Mouse (Mus musculus) small intestine, adult 2 months (tissue): ENCODE results near the gene Fam184b. TPM values are rescaled to one million over a fixed set of nuclear protein-coding genes. Genes with fewer than 3 reads are reported as not detected.
A peak's percentile ranks its signal among the peaks of the same experiment; 100 is the strongest.

ENCODE experiments used
- H3K27ac ChIP-seq: fragments of 200-500 bp; 2 replicates; pipeline ENCODE4 v1.5.1; 2012; ENCODE audit warnings: low read depth, low read length, control low read depth, inconsistent platforms; ENCODE audit not compliant: insufficient read depth
- H3K27me3 ChIP-seq: fragments of 200-500 bp; 2 replicates; pipeline ENCODE4 v1.6.1; 2012; ENCODE audit warnings: mild to moderate bottlenecking, moderate library complexity, low read length, inconsistent platforms; ENCODE audit not compliant: control insufficient read depth, insufficient read depth
- H3K36me3 ChIP-seq: fragments of 200-500 bp; 2 replicates; pipeline ENCODE4 v1.6.1; 2012; ENCODE audit warnings: mild to moderate bottlenecking, low read length, control low read depth, inconsistent platforms; ENCODE audit not compliant: control insufficient read depth, insufficient read depth
- H3K4me1 ChIP-seq: fragments of 200-500 bp; 2 replicates; pipeline ENCODE4 v1.6.1; 2012; ENCODE audit warnings: low read length, inconsistent platforms, mixed read lengths; ENCODE audit not compliant: control insufficient read depth, insufficient read depth, insufficient read length
- H3K4me3 ChIP-seq: fragments of 200-500 bp; 2 replicates; pipeline ENCODE4 v1.5.1; 2012; ENCODE audit warnings: low read depth, mild to moderate bottlenecking, control low read depth, inconsistent platforms, low read length, moderate library complexity
- CTCF ChIP-seq: fragments of 200-500 bp; IDR thresholded peaks from 2 replicates; pipeline ENCODE4 v1.5.1; 2012; ENCODE audit warnings: low read depth, mild to moderate bottlenecking, control low read depth, inconsistent platforms, low read length, moderate library complexity, mixed read lengths; ENCODE audit not compliant: insufficient replicate concordance, insufficient read length; ENCODE audit errors: extremely low read depth
- POLR2A ChIP-seq: fragments of 200-500 bp; IDR thresholded peaks from 2 replicates; pipeline ENCODE4 v1.6.1; 2012; ENCODE audit warnings: low read depth, mild to moderate bottlenecking, control low read depth, inconsistent platforms, low read length, moderate library complexity
- WGBS: fragments of 180-500 bp; shearing (Covaris S2); methylation state at CpG from one replicate; pipeline ENCODE4 v1.1.7; 2018; 5-methylcytosine and 5-hydroxymethylcytosine counted together
- polyA plus RNA-seq: library from polyadenylated mRNA; depleted of rRNA; stranded (reverse); fragments of >200 nt; gene quantifications from 2 replicates; pipeline ENCODE4 v1.2.3, GENCODE M21; 2012

Fam184b gene
- polyA plus RNA-seq, 1 experiment, result 0.06 TPM

GRCm38 (mm10) chr5:45651026-45651703, 11.8 kb upstream of the Fam184b start:
- Histone ChIP-seq H3K36me3 (no peaks in the 10 kb centered on the region), H3K27ac (no peak overlapping the region), H3K27me3 (no peaks in the 10 kb centered on the region), H3K4me1 (no peaks in the 10 kb centered on the region), H3K4me3 (no peak overlapping the region)
- WGBS, result 25% methylated on average over 2 of the region's 2 CpGs
- TF ChIP-seq CTCF (no peak), POLR2A (no peak)

GRCm38 (mm10) chr5:45639715-45640092, 290 bp upstream of the Fam184b start:
- Histone ChIP-seq H3K36me3 (no peaks in the 10 kb centered on the region), H3K27me3 (peaks cover 8% of the 10 kb centered on the region), H3K4me3 (peak overlapping the region; percentile 68), H3K27ac (no peak overlapping the region), H3K4me1 (peaks cover 5% of the 10 kb centered on the region; the same call in 1 of the 2 replicates)
- WGBS, result 1% methylated on average over 8 of the region's 8 CpGs
- TF ChIP-seq CTCF, result no peak
- no peak for TF ChIP-seq POLR2A

DNA sequence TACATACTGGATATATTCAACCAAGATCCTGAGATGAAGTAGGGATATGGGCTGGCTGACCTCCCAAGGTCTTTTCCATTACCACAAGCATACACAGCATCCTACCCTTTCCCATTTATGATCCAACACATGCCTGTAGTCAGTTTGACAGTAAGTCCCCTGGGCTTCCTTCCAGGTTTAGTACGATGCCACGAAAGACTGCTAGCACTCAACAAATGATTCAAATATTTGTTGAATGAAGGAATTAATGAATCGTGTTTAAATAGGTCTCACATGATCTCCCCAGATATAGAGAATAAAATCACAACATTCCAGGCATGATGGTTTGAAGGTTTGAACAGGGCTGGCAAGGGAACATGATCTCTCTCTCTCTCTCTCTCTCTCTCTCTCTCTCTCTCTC, 1.0 kb downstream of the Fam184b start:
- no peaks in the 10 kb centered on the region for H3K36me3 ChIP-seq
- no peak overlapping the region for H3K27ac ChIP-seq
- H3K4me1 ChIP-seq, result peaks cover 5% of the 10 kb centered on the region; the same call in 1 of the 2 replicates
- H3K27me3 ChIP-seq, result peaks cover 8% of the 10 kb centered on the region
- no peak for TF ChIP-seq CTCF
- no peak for TF ChIP-seq POLR2A
- H3K4me3 ChIP-seq, result no peak overlapping the region
- WGBS, result 25% methylated on average over 3 of the region's 3 CpGs

DNA sequence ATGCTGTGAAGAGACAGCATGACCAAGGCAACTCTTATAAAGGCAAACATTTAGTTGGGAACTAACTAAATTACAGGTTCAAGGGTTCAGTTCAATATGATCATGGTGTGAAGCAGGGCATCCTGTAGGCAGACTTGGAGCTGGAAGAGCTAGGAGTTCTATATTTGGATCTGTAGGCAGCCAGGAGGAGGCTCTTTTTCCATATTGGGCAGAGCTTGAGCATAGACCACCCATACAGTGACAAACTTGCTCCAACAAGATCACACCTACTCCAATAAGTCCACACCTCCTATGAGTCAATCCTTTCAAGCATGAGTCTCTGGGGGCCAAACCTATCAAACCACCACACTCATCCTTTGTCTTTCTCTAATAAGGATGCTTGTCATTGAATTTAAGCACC, 9.9 kb downstream of the Fam184b start:
- H3K27ac ChIP-seq, result no peak overlapping the region
- H3K4me1 ChIP-seq, result no peaks in the 10 kb centered on the region
- no peak for TF ChIP-seq POLR2A
- TF ChIP-seq CTCF, result no peak
- H3K4me3 ChIP-seq, result no peak overlapping the region
- no peaks in the 10 kb centered on the region for H3K36me3 ChIP-seq
- no peaks in the 10 kb centered on the region for H3K27me3 ChIP-seq

DNA sequence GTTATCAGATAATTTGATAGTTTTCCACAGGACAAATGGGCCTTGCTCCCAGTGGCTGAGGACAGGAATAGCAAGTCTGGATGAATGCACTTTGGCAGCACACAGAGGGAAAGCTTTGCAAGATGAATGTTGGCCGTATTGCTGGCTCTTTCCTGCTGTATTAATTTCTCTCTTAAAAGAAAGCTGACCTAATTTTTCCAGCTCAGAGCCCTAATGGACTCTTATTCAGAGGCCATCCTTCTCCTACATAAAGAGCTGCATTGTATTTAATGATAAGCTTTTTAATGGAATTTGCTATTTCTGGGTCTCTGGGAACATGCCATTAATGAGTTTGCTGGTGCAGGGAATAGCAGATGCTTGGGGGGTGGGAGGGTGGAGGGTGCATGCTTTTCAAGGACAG, 11.6 kb downstream of the Fam184b start:
- TF ChIP-seq CTCF (no peak), POLR2A (no peak)
- Histone ChIP-seq H3K27me3 (no peaks in the 10 kb centered on the region), H3K27ac (no peak overlapping the region), H3K4me3 (no peak overlapping the region), H3K4me1 (no peaks in the 10 kb centered on the region), H3K36me3 (no peaks in the 10 kb centered on the region)
- 70% methylated on average over 1 of the region's 1 CpGs for WGBS

DNA sequence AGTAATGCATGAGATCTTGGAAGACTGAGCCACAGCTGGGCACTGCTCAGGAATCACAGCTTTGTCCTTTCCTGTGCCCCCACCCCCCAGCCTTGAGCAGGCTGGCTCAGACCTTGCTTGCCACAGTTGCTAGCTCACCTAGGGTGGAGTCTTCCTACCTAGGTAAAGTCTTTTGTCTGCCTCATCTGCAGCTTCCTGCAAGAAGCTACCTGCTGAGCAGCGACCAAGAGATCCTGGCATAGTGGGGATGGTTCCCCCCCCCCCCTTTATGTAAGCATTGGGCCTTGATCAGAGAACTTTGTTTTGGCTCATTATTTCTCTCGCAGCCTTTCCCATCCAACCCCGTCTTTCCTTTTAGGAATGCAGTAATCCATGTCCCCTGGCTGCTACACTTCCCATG, 17.9 kb downstream of the Fam184b start:
- no peak for TF ChIP-seq POLR2A
- no peak for TF ChIP-seq CTCF
- Histone ChIP-seq H3K27me3 (no peaks in the 10 kb centered on the region), H3K4me3 (no peak overlapping the region), H3K27ac (no peak overlapping the region), H3K4me1 (no peaks in the 10 kb centered on the region), H3K36me3 (no peaks in the 10 kb centered on the region)
- WGBS, result 30% methylated on average over 3 of the region's 3 CpGs

- 87% methylated on average over 4 of the region's 4 CpGs for WGBS
- H3K27me3 ChIP-seq, result no peaks in the 10 kb centered on the region
- no peak overlapping the region for H3K27ac ChIP-seq
- H3K4me1 ChIP-seq, result no peaks in the 10 kb centered on the region
- H3K4me3 ChIP-seq, result no peak overlapping the region
- TF ChIP-seq POLR2A (no peak), CTCF (no peak)
- H3K36me3 ChIP-seq, result no peaks in the 10 kb centered on the region
Measured at GRCm38 (mm10) chr5:45599056-45599455, 40.4 kb downstream of the Fam184b start.
